Mouse (Mus musculus) spleen, postnatal 36 days (tissue): Measurements from ENCODE around the gene Zc3hav1.
A peak's percentile ranks its signal among the peaks of the same experiment; 100 is the strongest.
"Not testable (repeated sequence)": the region's sequence is repeated elsewhere in the genome, so short reads cannot be mapped to it uniquely, and the experiment has no call there.

Experiments
- DNase-seq, 2 experiments: peaks; one replicate each; pipeline ENCODE4 v3.0.0; 2022; ENCODE audit warnings: low spot score in 2 of 2, mixed read lengths in 1 of 2

Zc3hav1 gene

GRCm38 (mm10) chr6:38353811-38354722, at the start of gene Zc3hav1:
Gene Zc3hav1 (minus strand): TSS chr6:38354603.
- DNase-seq: peak; percentile 91 to 94

GRCm38 (mm10) chr6:38389671-38390070, 35.3 kb upstream of the Zc3hav1 start:
- peak; percentile 4 to 6 for DNase-seq

GRCm38 (mm10) chr6:38381129-38381771, 26.8 kb upstream of the Zc3hav1 start, which contains the start of gene Ttc26:
Gene Ttc26 (plus strand): TSS chr6:38381469.
- DNase-seq: peak; percentile 68 to 75

- no peak for DNase-seq
These were observed 26.3 kb upstream of the Zc3hav1 start for GRCm38 (mm10) chr6:38380764-38381128.

- DNase-seq: no peak
These were observed 19.9 kb upstream of the Zc3hav1 start for GRCm38 (mm10) chr6:38374271-38374670.

- DNase-seq: no peak
These were observed 15.5 kb upstream of the Zc3hav1 start for GRCm38 (mm10) chr6:38369945-38370344.

GRCm38 (mm10) chr6:38364121-38364520, 9.7 kb upstream of the Zc3hav1 start:
- no peak for DNase-seq

- DNase-seq: no peak
These were observed 9.0 kb upstream of the Zc3hav1 start for GRCm38 (mm10) chr6:38363370-38363769.

- no peak for DNase-seq
These were observed 7.5 kb upstream of the Zc3hav1 start for GRCm38 (mm10) chr6:38361937-38362336.

GRCm38 (mm10) chr6:38361065-38361464, 6.7 kb upstream of the Zc3hav1 start:
- DNase-seq: no peak

- DNase-seq: peak; percentile 82 to 85
These were observed 5.5 kb upstream of the Zc3hav1 start for GRCm38 (mm10) chr6:38359736-38360499.

- DNase-seq: not testable (repeated sequence)
These were observed 4.8 kb upstream of the Zc3hav1 start for GRCm38 (mm10) chr6:38359044-38359735.

- DNase-seq: no peak
These were observed 4.0 kb upstream of the Zc3hav1 start for GRCm38 (mm10) chr6:38358253-38359027.

- no peak for DNase-seq
These were observed 3.3 kb upstream of the Zc3hav1 start for GRCm38 (mm10) chr6:38357603-38358252.

GRCm38 (mm10) chr6:38356661-38357433, 2.4 kb upstream of the Zc3hav1 start:
- DNase-seq: not testable (repeated sequence)

GRCm38 (mm10) chr6:38355862-38356261, 1.5 kb upstream of the Zc3hav1 start:
- DNase-seq: no peak

- DNase-seq: peak in 1 of 2 experiments; percentile 37
These were observed 986 bp upstream of the Zc3hav1 start for GRCm38 (mm10) chr6:38355354-38355823.

- no peak for DNase-seq
These were observed 435 bp upstream of the Zc3hav1 start for GRCm38 (mm10) chr6:38354723-38355353.

GRCm38 (mm10) chr6:38353181-38353580, 1.2 kb downstream of the Zc3hav1 start:
- DNase-seq: no peak
